Mouse (Mus musculus): ENCODE measurements around the gene Efna5. TPM values are rescaled to one million over a fixed set of nuclear protein-coding genes. Genes with fewer than 3 reads are reported as not detected.

Efna5 gene
- polyA plus RNA-seq, 1 experiment: 1.9 TPM

- no peaks in the 10 kb centered on the region for H3K36me3 ChIP-seq (ENCODE audit: control insufficient read depth, insufficient read depth, low read length)
- H3K27ac ChIP-seq (ENCODE audit: control insufficient read depth, insufficient read depth, low read length): no peak overlapping the region
- no peaks in the 10 kb centered on the region for H3K27me3 ChIP-seq (ENCODE audit: control insufficient read depth, insufficient read depth, low read length)
- WGBS: 96% methylated on average over 3 of the region's 3 CpGs
- DNase-seq: no peak
- H3K4me1 ChIP-seq (replicated peaks; ENCODE audit: control insufficient read depth, insufficient read depth, low read length): no peaks in the 10 kb centered on the region
- TF ChIP-seq POLR2A (IDR thresholded peaks at IDR 0.05; ENCODE audit: control insufficient read depth, extremely low read depth, insufficient read depth, low read length, poor library complexity) (no peak), CTCF (IDR thresholded peaks at IDR 0.05; ENCODE audit: borderline replicate concordance, control insufficient read depth, extremely low read depth, insufficient read depth, low read length, poor library complexity) (no peak)
- no peak overlapping the region for H3K4me3 ChIP-seq (ENCODE audit: control insufficient read depth, insufficient read depth, low read length)
These were observed 167.7 kb downstream of the Efna5 start for GRCm38 (mm10) chr17:62713455-62713854.

DNA sequence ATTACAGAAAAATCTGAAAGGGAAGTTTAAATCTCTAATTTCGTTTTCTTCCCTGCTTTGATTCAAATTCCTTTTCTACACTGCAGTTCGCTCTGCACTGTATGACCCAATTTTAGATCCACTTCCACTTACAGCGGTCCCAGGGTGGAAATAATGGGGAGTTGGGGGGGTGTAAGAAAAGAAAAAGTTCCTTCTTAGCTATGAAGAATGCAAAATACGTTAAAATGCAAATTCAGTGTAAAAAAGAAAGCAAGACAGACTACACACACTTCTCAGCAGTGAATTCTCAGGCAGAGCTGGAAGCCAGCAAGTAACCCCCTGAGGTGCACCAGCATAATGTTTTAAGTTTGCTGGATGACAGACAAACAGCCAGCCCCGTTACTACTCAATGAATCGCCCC, 174.7 kb downstream of the Efna5 start:
- 77% methylated on average over 6 of the region's 6 CpGs for WGBS
- H3K4me1 ChIP-seq (replicated peaks; ENCODE audit: control insufficient read depth, insufficient read depth, low read length): no peaks in the 10 kb centered on the region
- H3K4me3 ChIP-seq (ENCODE audit: control insufficient read depth, insufficient read depth, low read length): no peak overlapping the region
- no peaks in the 10 kb centered on the region for H3K36me3 ChIP-seq (ENCODE audit: control insufficient read depth, insufficient read depth, low read length)
- DNase-seq: no peak
- H3K27me3 ChIP-seq (ENCODE audit: control insufficient read depth, insufficient read depth, low read length): no peaks in the 10 kb centered on the region
- no peak overlapping the region for H3K27ac ChIP-seq (ENCODE audit: control insufficient read depth, insufficient read depth, low read length)
- no peak for TF ChIP-seq POLR2A (IDR thresholded peaks at IDR 0.05; ENCODE audit: control insufficient read depth, extremely low read depth, insufficient read depth, low read length, poor library complexity)
- TF ChIP-seq CTCF (IDR thresholded peaks at IDR 0.05; ENCODE audit: borderline replicate concordance, control insufficient read depth, extremely low read depth, insufficient read depth, low read length, poor library complexity): no peak

- 92% methylated on average over 9 of the region's 9 CpGs for WGBS
These were observed 178.9 kb downstream of the Efna5 start for GRCm38 (mm10) chr17:62702020-62702814.

DNA sequence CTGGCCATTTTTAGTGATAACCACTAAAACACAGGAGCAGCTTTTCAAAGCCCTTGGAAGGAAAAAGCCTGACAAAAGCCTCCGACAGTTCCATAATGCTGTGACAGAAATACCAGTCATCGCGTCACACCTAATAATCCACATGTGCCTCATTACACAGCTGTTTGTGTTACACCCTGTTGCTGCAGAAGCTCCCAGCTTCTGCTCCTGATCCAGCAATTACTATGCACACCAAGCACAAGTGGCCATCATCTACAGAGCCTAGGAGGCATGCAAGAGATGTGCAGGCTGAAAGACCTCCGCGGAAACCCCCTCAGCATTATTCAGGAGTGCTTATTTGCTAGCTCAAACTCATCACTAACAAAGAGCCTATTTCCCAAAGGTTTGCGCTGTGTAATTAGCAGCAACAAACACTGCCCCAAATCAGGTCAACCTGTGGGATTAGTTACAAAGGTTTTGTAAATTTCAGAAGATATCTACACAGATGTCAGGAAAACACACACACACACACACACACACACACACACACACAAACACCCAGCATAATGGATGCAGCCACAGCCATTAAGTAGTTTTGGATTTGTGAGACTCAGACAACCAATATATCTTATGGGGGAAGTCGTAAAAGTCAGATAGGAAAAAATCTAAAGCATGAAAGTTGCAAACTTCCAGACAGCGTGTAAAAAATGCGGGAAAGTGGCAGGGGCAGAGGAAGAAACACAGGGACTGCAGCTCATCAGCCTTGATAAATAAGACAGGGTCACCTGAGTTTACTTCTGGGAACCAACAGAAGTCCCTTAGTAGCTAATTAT, 180.1 kb downstream of the Efna5 start:
- no peaks in the 10 kb centered on the region for H3K36me3 ChIP-seq (ENCODE audit: control insufficient read depth, insufficient read depth, low read length)
- H3K4me3 ChIP-seq (ENCODE audit: control insufficient read depth, insufficient read depth, low read length): no peak overlapping the region
- H3K27me3 ChIP-seq (ENCODE audit: control insufficient read depth, insufficient read depth, low read length): no peaks in the 10 kb centered on the region
- H3K4me1 ChIP-seq (replicated peaks; ENCODE audit: control insufficient read depth, insufficient read depth, low read length): no peaks in the 10 kb centered on the region
- no peak for DNase-seq
- TF ChIP-seq POLR2A (IDR thresholded peaks at IDR 0.05; ENCODE audit: control insufficient read depth, extremely low read depth, insufficient read depth, low read length, poor library complexity) (no peak), CTCF (IDR thresholded peaks at IDR 0.05; ENCODE audit: borderline replicate concordance, control insufficient read depth, extremely low read depth, insufficient read depth, low read length, poor library complexity) (no peak)
- H3K27ac ChIP-seq (ENCODE audit: control insufficient read depth, insufficient read depth, low read length): no peak overlapping the region
- WGBS: 91% methylated on average over 9 of the region's 9 CpGs

More at GRCm38 (mm10) chr17:62702020-62702814, 178.9 kb downstream of the Efna5 start:
- no peaks in the 10 kb centered on the region for H3K4me1 ChIP-seq (replicated peaks; ENCODE audit: control insufficient read depth, insufficient read depth, low read length)
- DNase-seq: no peak
- no peaks in the 10 kb centered on the region for H3K27me3 ChIP-seq (ENCODE audit: control insufficient read depth, insufficient read depth, low read length)
- no peaks in the 10 kb centered on the region for H3K36me3 ChIP-seq (ENCODE audit: control insufficient read depth, insufficient read depth, low read length)
- no peak overlapping the region for H3K27ac ChIP-seq (ENCODE audit: control insufficient read depth, insufficient read depth, low read length)
- H3K4me3 ChIP-seq (ENCODE audit: control insufficient read depth, insufficient read depth, low read length): no peak overlapping the region
- TF ChIP-seq POLR2A (IDR thresholded peaks at IDR 0.05; ENCODE audit: control insufficient read depth, extremely low read depth, insufficient read depth, low read length, poor library complexity): no peak
- no peak for TF ChIP-seq CTCF (IDR thresholded peaks at IDR 0.05; ENCODE audit: borderline replicate concordance, control insufficient read depth, extremely low read depth, insufficient read depth, low read length, poor library complexity)

DNA sequence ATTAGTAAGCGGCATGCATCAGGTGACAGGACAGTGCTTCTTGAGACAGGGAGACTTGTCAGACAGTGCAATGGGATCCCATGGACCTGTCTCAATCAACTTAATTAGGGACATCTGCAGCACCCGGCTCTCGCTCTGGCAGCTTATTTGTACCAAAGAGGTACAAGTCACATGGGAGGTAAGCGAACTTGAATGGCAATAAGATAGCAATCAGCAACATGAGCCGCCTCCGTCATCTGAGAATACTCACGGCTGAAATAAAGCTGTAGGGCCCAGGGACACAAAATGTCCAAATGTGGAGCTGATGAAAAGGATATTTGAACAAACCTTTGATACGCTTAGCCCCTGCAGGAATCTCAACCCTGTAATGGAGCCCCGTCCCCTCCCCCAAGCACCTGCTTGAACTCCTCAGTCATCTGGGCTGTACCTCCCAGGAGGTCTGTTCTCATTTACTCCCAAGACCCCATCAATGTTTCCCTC, 186.1 kb downstream of the Efna5 start:
- 95% methylated on average over 9 of the region's 9 CpGs for WGBS
- Histone ChIP-seq H3K4me1 (replicated peaks; ENCODE audit: control insufficient read depth, insufficient read depth, low read length) (0 out of 2 replicates have a peak, but pooled peaks cover 2% of the 10 kb centered on the region), H3K36me3 (ENCODE audit: control insufficient read depth, insufficient read depth, low read length) (no peaks in the 10 kb centered on the region), H3K27me3 (ENCODE audit: control insufficient read depth, insufficient read depth, low read length) (no peaks in the 10 kb centered on the region), H3K4me3 (ENCODE audit: control insufficient read depth, insufficient read depth, low read length) (no peak overlapping the region), H3K27ac (ENCODE audit: control insufficient read depth, insufficient read depth, low read length) (no peak overlapping the region)
- no peak for DNase-seq
- TF ChIP-seq CTCF (IDR thresholded peaks at IDR 0.05; ENCODE audit: borderline replicate concordance, control insufficient read depth, extremely low read depth, insufficient read depth, low read length, poor library complexity): no peak
- no peak for TF ChIP-seq POLR2A (IDR thresholded peaks at IDR 0.05; ENCODE audit: control insufficient read depth, extremely low read depth, insufficient read depth, low read length, poor library complexity)

DNA sequence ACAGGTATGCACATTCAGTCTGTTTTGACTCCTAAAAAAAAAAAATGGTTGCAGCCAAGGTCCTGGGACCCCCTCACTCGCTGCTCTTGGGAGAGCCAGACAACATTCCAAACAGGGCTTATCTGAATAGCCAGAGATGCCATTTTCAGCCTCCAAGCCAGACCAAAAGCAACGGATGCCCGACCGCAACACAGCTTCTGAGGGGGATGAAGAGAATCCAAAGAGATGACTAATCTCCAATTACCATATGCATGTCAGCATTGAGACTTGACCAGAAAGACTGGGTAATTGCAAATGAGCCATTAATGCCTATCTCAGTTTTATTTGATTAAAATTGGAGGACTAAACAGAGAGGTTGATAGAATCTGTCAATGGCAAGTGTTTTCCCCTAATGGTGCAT, 188.9 kb downstream of the Efna5 start:
- no peak overlapping the region for H3K4me3 ChIP-seq (ENCODE audit: control insufficient read depth, insufficient read depth, low read length)
- 0 out of 2 replicates have a peak, but pooled peaks cover 2% of the 10 kb centered on the region for H3K4me1 ChIP-seq (replicated peaks; ENCODE audit: control insufficient read depth, insufficient read depth, low read length)
- H3K27ac ChIP-seq (ENCODE audit: control insufficient read depth, insufficient read depth, low read length): no peak overlapping the region
- TF ChIP-seq CTCF (IDR thresholded peaks at IDR 0.05; ENCODE audit: borderline replicate concordance, control insufficient read depth, extremely low read depth, insufficient read depth, low read length, poor library complexity) (no peak), POLR2A (IDR thresholded peaks at IDR 0.05; ENCODE audit: control insufficient read depth, extremely low read depth, insufficient read depth, low read length, poor library complexity) (no peak)
- no peaks in the 10 kb centered on the region for H3K36me3 ChIP-seq (ENCODE audit: control insufficient read depth, insufficient read depth, low read length)
- 90% methylated on average over 4 of the region's 4 CpGs for WGBS
- DNase-seq: no peak
- H3K27me3 ChIP-seq (ENCODE audit: control insufficient read depth, insufficient read depth, low read length): no peaks in the 10 kb centered on the region
